Mouse (Mus musculus): ENCODE measurements around the gene Gprasp1.
"Not testable (repeated sequence)": the region's sequence is repeated elsewhere in the genome, so short reads cannot be mapped to it uniquely, and the experiment has no call there.

- not testable (repeated sequence) for TF ChIP-seq CTCF, POLR2A (IDR thresholded peaks at IDR 0.05; ENCODE audit: insufficient read depth, low read depth, low read length)
These were observed 97.2 kb downstream of the Gprasp1 start for GRCm38 (mm10) chrX:135839397-135840391.
